Mouse (Mus musculus): ENCODE results near the gene Ppm1k.
"Not testable (repeated sequence)": the region's sequence is repeated elsewhere in the genome, so short reads cannot be mapped to it uniquely, and the experiment has no call there.

The Ppm1k gene

GRCm38 (mm10) chr6:57535386-57535936 lies at the start of gene Ppm1k:
Gene Ppm1k, minus strand, starts transcription at chr6:57535468.
- in situ Hi-C loops (cut with MboI; ENCODE audit: low pct_unique_long_range_greater_than_20kb in 1 of 2, low sequenced_read_pairs in 2 of 2, unreplicated experiment in 1 of 2): no loop called here

GRCm38 (mm10) chr6:57582356-57582755 lies 47.1 kb upstream of the Ppm1k start:
- in situ Hi-C loops (cut with MboI; ENCODE audit: low pct_unique_long_range_greater_than_20kb in 1 of 2, low sequenced_read_pairs in 2 of 2, unreplicated experiment in 1 of 2): no loop called here

- in situ Hi-C loops (cut with MboI; ENCODE audit: low pct_unique_long_range_greater_than_20kb in 1 of 2, low sequenced_read_pairs in 2 of 2, unreplicated experiment in 1 of 2): no loop called here
Measured at GRCm38 (mm10) chr6:57581595-57581994, 46.3 kb upstream of the Ppm1k start.

- in situ Hi-C loops (cut with MboI; ENCODE audit: low pct_unique_long_range_greater_than_20kb in 1 of 2, low sequenced_read_pairs in 2 of 2, unreplicated experiment in 1 of 2): no loop called here
Measured at GRCm38 (mm10) chr6:57580881-57581548, 45.7 kb upstream of the Ppm1k start, which contains the start of gene Herc6. Gene Herc6, plus strand, starts transcription at chr6:57581000.

GRCm38 (mm10) chr6:57571587-57571986 lies 36.3 kb upstream of the Ppm1k start:
- in situ Hi-C loops (cut with MboI; ENCODE audit: low pct_unique_long_range_greater_than_20kb in 1 of 2, low sequenced_read_pairs in 2 of 2, unreplicated experiment in 1 of 2): loop anchor here in 1 of 2 experiments (25.0 kb wide), 1 partner anchor 759 kb away; no protein-coding TSS in a partner anchor

- in situ Hi-C loops (cut with MboI; ENCODE audit: low pct_unique_long_range_greater_than_20kb in 1 of 2, low sequenced_read_pairs in 2 of 2, unreplicated experiment in 1 of 2): loop anchor here in 1 of 2 experiments (25.0 kb wide), 1 partner anchor 758 kb away; no protein-coding TSS in a partner anchor
Measured at GRCm38 (mm10) chr6:57570170-57570974, 35.1 kb upstream of the Ppm1k start.

GRCm38 (mm10) chr6:57567630-57568029 lies 32.4 kb upstream of the Ppm1k start:
- in situ Hi-C loops (cut with MboI; ENCODE audit: low pct_unique_long_range_greater_than_20kb in 1 of 2, low sequenced_read_pairs in 2 of 2, unreplicated experiment in 1 of 2): loop anchor here in 1 of 2 experiments (25.0 kb wide), 1 partner anchor 755 kb away; no protein-coding TSS in a partner anchor

GRCm38 (mm10) chr6:57565452-57565851 lies 30.2 kb upstream of the Ppm1k start:
- in situ Hi-C loops (cut with MboI; ENCODE audit: low pct_unique_long_range_greater_than_20kb in 1 of 2, low sequenced_read_pairs in 2 of 2, unreplicated experiment in 1 of 2): loop anchor here in 1 of 2 experiments (25.0 kb wide), 1 partner anchor 753 kb away; no protein-coding TSS in a partner anchor

- in situ Hi-C loops (cut with MboI; ENCODE audit: low pct_unique_long_range_greater_than_20kb in 1 of 2, low sequenced_read_pairs in 2 of 2, unreplicated experiment in 1 of 2): loop anchor here in 1 of 2 experiments (25.0 kb wide), 1 partner anchor 751 kb away; no protein-coding TSS in a partner anchor
Measured at GRCm38 (mm10) chr6:57563454-57563853, 28.2 kb upstream of the Ppm1k start.

- in situ Hi-C loops (cut with MboI; ENCODE audit: low pct_unique_long_range_greater_than_20kb in 1 of 2, low sequenced_read_pairs in 2 of 2, unreplicated experiment in 1 of 2): loop anchor here in 1 of 2 experiments (25.0 kb wide), 1 partner anchor 746 kb away; no protein-coding TSS in a partner anchor
Measured at GRCm38 (mm10) chr6:57557796-57558317, 22.6 kb upstream of the Ppm1k start.

- in situ Hi-C loops (cut with MboI; ENCODE audit: low pct_unique_long_range_greater_than_20kb in 1 of 2, low sequenced_read_pairs in 2 of 2, unreplicated experiment in 1 of 2): loop anchor here in 1 of 2 experiments (25.0 kb wide), 1 partner anchor 739 kb away; no protein-coding TSS in a partner anchor
Measured at GRCm38 (mm10) chr6:57551211-57551796, 16.0 kb upstream of the Ppm1k start.

GRCm38 (mm10) chr6:57544866-57545265 lies 9.6 kb upstream of the Ppm1k start:
- in situ Hi-C loops (cut with MboI; ENCODE audit: low pct_unique_long_range_greater_than_20kb in 1 of 2, low sequenced_read_pairs in 2 of 2, unreplicated experiment in 1 of 2): no loop called here

GRCm38 (mm10) chr6:57543591-57543990 lies 8.3 kb upstream of the Ppm1k start:
- in situ Hi-C loops (cut with MboI; ENCODE audit: low pct_unique_long_range_greater_than_20kb in 1 of 2, low sequenced_read_pairs in 2 of 2, unreplicated experiment in 1 of 2): not testable (repeated sequence)

GRCm38 (mm10) chr6:57541737-57542335 lies 6.6 kb upstream of the Ppm1k start:
- in situ Hi-C loops (cut with MboI; ENCODE audit: low pct_unique_long_range_greater_than_20kb in 1 of 2, low sequenced_read_pairs in 2 of 2, unreplicated experiment in 1 of 2): no loop called here

GRCm38 (mm10) chr6:57540950-57541498 lies 5.8 kb upstream of the Ppm1k start:
- in situ Hi-C loops (cut with MboI; ENCODE audit: low pct_unique_long_range_greater_than_20kb in 1 of 2, low sequenced_read_pairs in 2 of 2, unreplicated experiment in 1 of 2): no loop called here

- in situ Hi-C loops (cut with MboI; ENCODE audit: low pct_unique_long_range_greater_than_20kb in 1 of 2, low sequenced_read_pairs in 2 of 2, unreplicated experiment in 1 of 2): no loop called here
Measured at GRCm38 (mm10) chr6:57537887-57538286, 2.6 kb upstream of the Ppm1k start.

- in situ Hi-C loops (cut with MboI; ENCODE audit: low pct_unique_long_range_greater_than_20kb in 1 of 2, low sequenced_read_pairs in 2 of 2, unreplicated experiment in 1 of 2): no loop called here
Measured at GRCm38 (mm10) chr6:57535971-57536669, 852 bp upstream of the Ppm1k start.

Data from mouse embryonic stem cell (cell line).